Mouse (Mus musculus) forebrain, embryonic 14.5 days (tissue): ENCODE measurements around the gene Tdo2. TPM values are rescaled to one million over a fixed set of nuclear protein-coding genes. Genes with fewer than 3 reads are reported as not detected.
A peak's percentile ranks its signal among the peaks of the same experiment; 100 is the strongest.

Source experiments
- ATAC-seq: fragments of 200-750 bp; cut with Nextera tagmentation; 2 replicates; pipeline ENCODE4 v1.8.0; 2017; ENCODE audit warnings: mild to moderate bottlenecking, moderate library complexity
- DNase-seq: peaks from one replicate; pipeline ENCODE4 v3.0.0-alpha.2; 2015; ENCODE audit warnings: low spot score
- H3K27ac ChIP-seq: fragments of 300-500 bp; sonication (generic); 2 replicates; pipeline ENCODE4 v1.5.1; 2014; ENCODE audit warnings: low read depth, mild to moderate bottlenecking, control low read depth, low read length, moderate library complexity
- H3K27me3 ChIP-seq: fragments of 300-500 bp; sonication (generic); replicated peaks from 2 replicates; pipeline ENCODE4 v1.6.1; 2014; ENCODE audit warnings: low read length, control low read depth, mixed read lengths; ENCODE audit not compliant: control insufficient read depth, insufficient read depth
- H3K36me3 ChIP-seq: fragments of 300-500 bp; sonication (generic); 2 replicates; pipeline ENCODE4 v1.6.1; 2014; ENCODE audit warnings: low read length, control low read depth; ENCODE audit not compliant: control insufficient read depth, insufficient read depth
- H3K4me1 ChIP-seq: fragments of 300-500 bp; sonication (generic); 2 replicates; pipeline ENCODE4 v1.6.1; 2014; ENCODE audit warnings: antibody characterized with exemption, low read length, control low read depth; ENCODE audit not compliant: control insufficient read depth, insufficient read depth
- H3K4me2 ChIP-seq: fragments of 300-500 bp; sonication (generic); 2 replicates; pipeline ENCODE4 v1.6.1; 2014; ENCODE audit warnings: mild to moderate bottlenecking, control low read depth, low read length
- H3K4me3 ChIP-seq: fragments of 300-500 bp; sonication (generic); 2 replicates; pipeline ENCODE4 v1.5.1; 2014; ENCODE audit warnings: low read depth, low read length, control low read depth
- H3K9ac ChIP-seq: fragments of 300-500 bp; sonication (generic); 2 replicates; pipeline ENCODE4 v1.6.1; 2014; ENCODE audit warnings: mild to moderate bottlenecking, low read length, control low read depth, moderate library complexity
- H3K9me3 ChIP-seq: fragments of 300-500 bp; sonication (generic); replicated peaks from 2 replicates; pipeline ENCODE4 v1.6.1; 2016; ENCODE audit warnings: low read length, control low read depth, mixed read lengths; ENCODE audit not compliant: control insufficient read depth
- WGBS: fragments of 180-500 bp; shearing (Covaris S2); extraction: QIAGEN DNeasy Blood & Tissue Kit; methylation state at CpG from one replicate; pipeline ENCODE4 v1.1.7; 2014; 5-methylcytosine and 5-hydroxymethylcytosine counted together
- polyA plus RNA-seq: library from polyadenylated mRNA; unstranded; fragments of >200 nt; fragmentation: Nextera tagmentation; extraction: Ambion mirVana; gene quantifications from 2 replicates; pipeline ENCODE4 v1.2.1, GENCODE M21; 2014

Tdo2 gene
- polyA plus RNA-seq, 1 experiment from 2014 or later, result 0.71 TPM

DNA sequence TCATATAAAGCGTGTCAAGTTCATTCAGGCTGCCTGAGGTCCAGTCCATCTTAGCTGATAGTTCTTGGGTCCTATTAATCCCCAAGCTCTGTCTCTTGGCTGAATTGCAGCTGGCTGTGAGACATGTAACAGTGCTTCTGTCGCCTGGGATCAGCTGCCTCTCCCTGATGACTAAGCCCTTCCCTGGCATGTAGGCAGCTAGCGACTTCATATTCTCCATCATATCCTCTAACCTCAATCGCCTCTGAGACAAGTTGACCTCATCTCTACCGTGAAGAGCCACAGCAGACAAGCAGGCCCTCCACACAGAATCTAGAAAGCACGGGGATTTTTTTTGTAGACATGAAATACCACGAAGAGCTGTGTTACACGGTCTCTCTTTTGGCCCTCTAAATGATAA is 57.8 kb downstream of the Tdo2 start:
- peaks cover 14% of the 10 kb centered on the region for H3K4me1 ChIP-seq
- no peak for DNase-seq
- H3K4me2 ChIP-seq, result no peak overlapping the region
- no peak for ATAC-seq
- no peaks in the 10 kb centered on the region for H3K27me3 ChIP-seq
- no peak overlapping the region for H3K4me3 ChIP-seq
- 78% methylated on average over 8 of the region's 8 CpGs for WGBS
- H3K9me3 ChIP-seq, result no peaks in the 10 kb centered on the region
- no peaks in the 10 kb centered on the region for H3K36me3 ChIP-seq
- no peak overlapping the region for H3K9ac ChIP-seq
- H3K27ac ChIP-seq, result no peak overlapping the region

DNA sequence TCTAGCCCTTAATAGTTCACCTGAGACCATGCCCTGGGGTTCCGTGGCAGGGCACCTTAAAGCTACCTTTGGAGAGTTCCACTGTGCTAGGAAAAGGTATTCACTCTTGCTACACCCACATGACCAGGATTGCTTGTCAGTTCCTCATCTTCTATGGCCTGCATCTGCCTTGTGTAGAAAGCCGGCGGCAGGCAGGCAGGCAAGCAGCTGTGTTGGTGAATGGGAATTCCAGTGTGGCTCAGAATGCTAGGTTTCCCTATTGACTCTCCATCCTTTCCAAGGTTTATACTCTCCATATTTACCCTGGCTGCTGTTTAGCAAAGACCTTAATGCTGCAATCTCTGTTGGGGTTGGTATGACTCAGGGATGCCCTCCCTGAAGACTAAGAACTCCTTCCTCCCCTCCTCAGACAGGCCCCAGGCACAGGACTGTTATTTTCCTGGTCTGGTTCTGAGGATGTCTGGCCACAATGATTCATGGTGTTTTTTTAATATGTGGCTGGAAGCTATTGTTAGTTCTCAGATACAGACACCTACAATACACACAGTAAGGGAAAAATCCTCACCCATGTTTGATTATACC is 58.6 kb downstream of the Tdo2 start:
- Histone ChIP-seq H3K4me1 (peaks cover 11% of the 10 kb centered on the region; the same call in 1 of the 2 replicates), H3K9ac (no peak overlapping the region), H3K4me2 (no peak overlapping the region), H3K27ac (no peak overlapping the region), H3K4me3 (no peak overlapping the region), H3K27me3 (no peaks in the 10 kb centered on the region), H3K9me3 (no peaks in the 10 kb centered on the region), H3K36me3 (no peaks in the 10 kb centered on the region)
- no peak for ATAC-seq
- DNase-seq, result no peak
- WGBS, result 91% methylated on average over 3 of the region's 3 CpGs

DNA sequence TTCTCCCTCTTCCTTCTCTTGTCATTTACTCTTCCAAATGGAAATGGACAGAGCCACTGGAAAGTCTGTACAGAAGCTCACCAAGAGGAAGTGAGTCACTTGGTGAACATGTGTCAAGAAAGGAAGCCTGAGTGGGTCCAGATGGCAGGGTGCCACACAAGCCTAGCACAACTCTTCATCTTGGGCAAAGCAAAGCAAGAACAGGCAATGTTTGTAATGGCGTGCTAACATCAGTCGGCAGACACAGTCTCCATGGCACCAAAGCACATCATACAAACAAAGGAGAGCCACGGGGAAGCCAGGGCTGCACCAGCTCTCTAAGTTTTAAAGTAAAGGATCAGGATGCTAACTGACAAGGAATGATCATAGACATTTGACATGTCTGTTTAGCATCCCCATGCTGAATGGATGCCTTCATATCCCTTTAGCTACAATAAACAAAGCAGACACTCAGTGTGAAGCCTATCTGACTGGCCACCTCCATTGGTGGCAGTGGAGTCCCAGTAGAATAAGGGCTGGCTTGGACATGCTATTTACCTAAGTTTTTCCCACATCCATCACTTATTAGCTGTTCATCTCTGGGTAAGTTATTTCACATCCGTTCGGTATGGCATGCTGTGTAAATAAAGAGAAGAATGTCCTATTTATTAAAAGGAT is 59.8 kb downstream of the Tdo2 start:
- no peak overlapping the region for H3K4me3 ChIP-seq
- H3K27ac ChIP-seq, result no peak overlapping the region

DNA sequence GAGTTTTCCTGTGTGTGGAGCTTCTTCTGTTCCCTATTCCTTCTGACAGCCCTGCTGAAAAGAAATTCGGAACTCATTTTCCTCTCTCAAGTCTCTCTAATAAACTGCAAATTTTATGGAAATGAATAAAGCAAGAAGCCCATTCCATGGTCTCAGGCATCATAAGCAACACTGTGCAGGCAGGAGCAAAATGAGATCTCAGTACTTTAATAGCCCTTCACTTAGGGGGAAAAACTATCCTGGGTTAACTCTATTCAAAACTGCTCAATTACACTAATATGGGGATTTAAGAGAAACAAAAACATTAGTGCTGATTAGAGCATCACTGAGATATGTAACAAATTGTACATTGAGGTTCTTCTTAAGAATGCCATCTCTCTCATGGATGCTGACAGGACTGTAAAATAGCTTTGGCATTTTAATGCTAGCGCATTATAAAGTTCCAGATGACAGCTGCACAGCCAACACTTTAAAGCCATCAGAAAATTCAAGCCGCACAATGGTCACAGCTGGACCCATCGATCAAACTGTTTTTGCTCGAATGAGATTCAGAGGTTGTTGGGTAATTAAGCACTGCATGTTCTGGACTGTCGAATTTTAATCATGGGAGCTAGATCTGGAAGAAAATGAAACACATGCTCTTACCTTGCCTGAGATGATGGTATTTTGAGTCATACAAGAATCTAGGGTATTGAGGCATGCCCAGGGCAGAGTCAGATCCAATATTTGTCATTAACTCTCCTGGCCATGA is 65.5 kb downstream of the Tdo2 start:
- H3K27ac ChIP-seq, result no peak overlapping the region
- no peaks in the 10 kb centered on the region for H3K4me1 ChIP-seq
- H3K4me2 ChIP-seq, result no peak overlapping the region
- no peaks in the 10 kb centered on the region for H3K36me3 ChIP-seq
- H3K9me3 ChIP-seq, result no peaks in the 10 kb centered on the region
- H3K9ac ChIP-seq, result no peak overlapping the region
- no peak overlapping the region for H3K4me3 ChIP-seq
- peak; percentile 81 for DNase-seq
- no peaks in the 10 kb centered on the region for H3K27me3 ChIP-seq
- WGBS, result 19% methylated on average over 6 of the region's 6 CpGs
- peak; percentile 92 for ATAC-seq

More for the DNA sequence above, 59.8 kb downstream of the Tdo2 start:
- no peak overlapping the region for H3K4me2 ChIP-seq
- no peak for DNase-seq
- no peaks in the 10 kb centered on the region for H3K27me3 ChIP-seq
- WGBS, result 83% methylated on average over 5 of the region's 5 CpGs
- H3K36me3 ChIP-seq, result no peaks in the 10 kb centered on the region
- ATAC-seq, result no peak
- no peaks in the 10 kb centered on the region for H3K9me3 ChIP-seq
- peaks cover 11% of the 10 kb centered on the region; the same call in 1 of the 2 replicates for H3K4me1 ChIP-seq
- H3K9ac ChIP-seq, result no peak overlapping the region

Other genes with a start within 250 kb of the Tdo2 start
- 8.9 and 9.0 TPM in 2 replicates for gene Ctso, start 43.6 kb downstream of the Tdo2 start, polyA plus RNA-seq
- gene Asic5, start 6.1 kb upstream of the Tdo2 start, polyA plus RNA-seq, result not detected in 2 replicates
- gene Gucy1b1, start 98.5 kb upstream of the Tdo2 start, polyA plus RNA-seq, result 38.8 and 57.7 TPM in 2 replicates
- 28.2 and 42.2 TPM in 2 replicates for gene Gucy1a1, start 169.6 kb upstream of the Tdo2 start, polyA plus RNA-seq